Mouse (Mus musculus): ENCODE results near the gene Ano8.

The Ano8 gene

GRCm38 (mm10) chr8:71471861-71472260, 13.9 kb downstream of the Ano8 start:
- ATAC-seq (ENCODE audit: low TSS enrichment) = no peak

- ATAC-seq (ENCODE audit: low TSS enrichment) = no peak
These were observed 14.9 kb downstream of the Ano8 start for GRCm38 (mm10) chr8:71470913-71471255.

- no peak for ATAC-seq (ENCODE audit: low TSS enrichment)
These were observed 15.4 kb downstream of the Ano8 start for GRCm38 (mm10) chr8:71470146-71470912.

- no peak for ATAC-seq (ENCODE audit: low TSS enrichment)
These were observed 16.4 kb downstream of the Ano8 start for GRCm38 (mm10) chr8:71469411-71469810.

- ATAC-seq (ENCODE audit: low TSS enrichment) = peak; percentile 76
These were observed 16.8 kb downstream of the Ano8 start, which contains the start of gene Dda1 for GRCm38 (mm10) chr8:71468916-71469315. TSS of gene Dda1 (plus strand) at chr8:71469199.

GRCm38 (mm10) chr8:71468001-71468400, 17.8 kb downstream of the Ano8 start:
- ATAC-seq (ENCODE audit: low TSS enrichment) = no peak

- ATAC-seq (ENCODE audit: low TSS enrichment) = no peak
These were observed 18.6 kb downstream of the Ano8 start for GRCm38 (mm10) chr8:71467201-71467600.

GRCm38 (mm10) chr8:71466198-71466597, 19.6 kb downstream of the Ano8 start:
- ATAC-seq (ENCODE audit: low TSS enrichment) = no peak

GRCm38 (mm10) chr8:71465733-71466132, 20.0 kb downstream of the Ano8 start:
- no peak for ATAC-seq (ENCODE audit: low TSS enrichment)

- peak; percentile 60 for ATAC-seq (ENCODE audit: low TSS enrichment)
These were observed 21.0 kb downstream of the Ano8 start, which contains the start of gene Mrpl34 for GRCm38 (mm10) chr8:71464513-71465500. TSS of gene Mrpl34 (plus strand) at chr8:71464959.

- ATAC-seq (ENCODE audit: low TSS enrichment) = peak; percentile 66
These were observed 22.4 kb downstream of the Ano8 start, which contains the start of gene Abhd8 for GRCm38 (mm10) chr8:71463188-71464033. TSS of gene Abhd8 (minus strand) at chr8:71463655.

- ATAC-seq (ENCODE audit: low TSS enrichment) = peak; percentile 31
These were observed 23.0 kb downstream of the Ano8 start for GRCm38 (mm10) chr8:71462786-71463185.

GRCm38 (mm10) chr8:71462191-71462590, 23.6 kb downstream of the Ano8 start:
- ATAC-seq (ENCODE audit: low TSS enrichment) = no peak

GRCm38 (mm10) chr8:71461152-71461840, 24.5 kb downstream of the Ano8 start:
- ATAC-seq (ENCODE audit: low TSS enrichment) = no peak

- no peak for ATAC-seq (ENCODE audit: low TSS enrichment)
These were observed 25.0 kb downstream of the Ano8 start for GRCm38 (mm10) chr8:71460716-71461115.

- ATAC-seq (ENCODE audit: low TSS enrichment) = no peak
These were observed 28.0 kb downstream of the Ano8 start for GRCm38 (mm10) chr8:71457659-71458270.

- ATAC-seq (ENCODE audit: low TSS enrichment) = no peak
These were observed 28.9 kb downstream of the Ano8 start for GRCm38 (mm10) chr8:71456906-71457305.

- no peak for ATAC-seq (ENCODE audit: low TSS enrichment)
These were observed 31.1 kb downstream of the Ano8 start for GRCm38 (mm10) chr8:71454668-71455067.

- ATAC-seq (ENCODE audit: low TSS enrichment) = no peak
These were observed 33.1 kb downstream of the Ano8 start for GRCm38 (mm10) chr8:71452669-71453068.

GRCm38 (mm10) chr8:71451777-71452176, 34.0 kb downstream of the Ano8 start:
- ATAC-seq (ENCODE audit: low TSS enrichment) = no peak

- no peak for ATAC-seq (ENCODE audit: low TSS enrichment)
These were observed 34.4 kb downstream of the Ano8 start for GRCm38 (mm10) chr8:71451337-71451736.
